Mouse (Mus musculus) monocyte, adult 59 days (primary cell): Measurements from ENCODE around the gene Klk5. TPM values are rescaled to one million over a fixed set of nuclear protein-coding genes. Genes with fewer than 3 reads are reported as not detected.

Source experiments
- total RNA-seq, 2 experiments: library from RNA; stranded (reverse); gene quantifications; one replicate each; pipeline ENCODE4 v1.2.4; 2023

Gene Klk5
- not detected for total RNA-seq

DNA sequence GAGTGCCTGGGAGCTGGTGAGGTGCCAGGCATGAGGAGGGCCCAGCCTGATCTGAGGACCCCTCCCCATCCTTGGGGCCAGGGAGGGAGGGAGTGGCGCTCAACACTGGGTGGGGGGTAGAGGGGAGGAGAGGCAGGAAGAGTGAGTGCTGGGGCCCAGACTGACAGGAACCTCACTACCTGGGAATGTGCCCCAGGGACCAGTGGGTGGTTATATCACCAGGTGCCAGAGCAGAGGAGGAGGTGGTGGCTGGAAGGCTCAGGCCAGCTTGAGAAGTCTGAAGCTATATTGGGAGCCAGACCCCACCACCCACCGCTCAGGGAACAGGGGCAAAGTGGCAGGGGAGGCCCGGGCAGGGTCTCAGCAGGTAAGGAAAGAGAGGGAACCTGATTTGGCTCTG lies at the start of gene Klk5:
TSS of gene Klk5 (plus strand) at position 271 of the 400 bp plus-strand sequence.

GRCm38 (mm10) chr7:43797333-43797769 lies 44.4 kb upstream of the Klk5 start, which contains the start of gene Klk8:
Gene Klk8, plus strand, starts transcription at chr7:43797577.

DNA sequence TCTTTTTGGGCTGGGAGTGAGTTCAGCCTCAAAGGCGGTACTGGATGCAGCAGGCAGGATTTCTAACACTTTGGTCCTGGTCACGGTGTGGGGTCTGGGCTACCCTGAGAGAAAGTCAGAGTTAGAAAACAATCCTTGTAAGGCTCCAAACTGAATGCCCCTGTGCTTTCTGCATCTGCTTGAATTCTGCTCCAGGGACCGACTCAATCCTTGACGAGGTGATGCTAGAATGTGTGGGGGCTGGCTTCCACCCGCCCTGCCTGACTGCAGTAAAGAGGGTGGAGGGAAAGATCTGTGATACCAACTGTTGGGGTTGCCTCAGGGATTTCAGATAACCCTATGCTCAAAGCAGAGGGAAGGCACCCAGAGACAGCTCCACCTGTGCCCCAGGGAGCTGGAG lies 30.8 kb upstream of the Klk5 start, which contains the start of gene Klk7:
TSS of gene Klk7 (plus strand) at position 301 of the 400 bp plus-strand sequence.

DNA sequence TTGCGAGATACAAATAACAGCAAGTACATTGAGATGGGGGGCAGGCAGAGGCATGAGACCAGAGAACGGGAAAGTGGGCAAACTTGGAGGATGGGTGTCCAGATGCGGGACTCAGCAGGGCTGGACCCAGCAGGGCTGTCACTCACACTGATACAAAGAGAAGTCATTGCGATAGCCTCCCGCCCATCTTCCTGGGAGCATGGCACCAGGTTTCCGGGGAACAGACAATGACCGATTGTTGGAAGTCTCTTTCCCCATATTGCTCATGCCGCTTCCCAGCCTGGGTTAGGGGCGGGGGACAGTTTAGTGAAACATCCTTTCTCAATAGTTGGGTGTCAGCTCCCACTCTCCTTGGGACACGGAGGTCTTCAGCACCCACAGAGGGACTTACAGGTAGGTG lies 17.6 kb upstream of the Klk5 start, which contains the start of gene Klk6:
TSS of gene Klk6 (plus strand) at position 301 of the 400 bp plus-strand sequence.

GRCm38 (mm10) chr7:43880912-43881311 lies 39.1 kb downstream of the Klk5 start, which contains the start of gene Klk4:
Gene Klk4, plus strand, starts transcription at chr7:43881160.

Other genes starting within 250 kb of the Klk5 start
- 1 to 10 TPM in 1 of 2 experiments, not detected in 1; 1.2 TPM for gene Zfp819, start 234.8 kb upstream of the Klk5 start, total RNA-seq
- not detected for gene Ceacam18, start 207.3 kb upstream of the Klk5 start, total RNA-seq
- 100 to 1,000 TPM; 128 to 137 TPM for gene Siglece, start 181.8 kb upstream of the Klk5 start, total RNA-seq
- 1 to 10 TPM; 6.9 to 7.3 TPM for gene Ctu1, start 170.0 kb upstream of the Klk5 start, total RNA-seq
- gene Klk14, start 151.6 kb upstream of the Klk5 start, total RNA-seq = not detected
- not detected for gene Klk13, start 129.4 kb upstream of the Klk5 start, total RNA-seq
- gene Klk12, start 73.1 kb upstream of the Klk5 start, total RNA-seq = not detected
- gene Klk11, start 67.4 kb upstream of the Klk5 start, total RNA-seq = not detected
- gene Klk10, start 60.9 kb upstream of the Klk5 start, total RNA-seq = not detected
- not detected for gene Klk9, start 50.1 kb upstream of the Klk5 start, total RNA-seq
- 1 to 10 TPM; 4.9 to 5.3 TPM for gene Klk8, start 44.4 kb upstream of the Klk5 start, total RNA-seq
- not detected for gene Klk7, start 30.7 kb upstream of the Klk5 start, total RNA-seq
- gene Klk6, start 17.5 kb upstream of the Klk5 start, total RNA-seq = not detected
- not detected for gene Klk4, start 39.2 kb downstream of the Klk5 start, total RNA-seq
- not detected for gene Klk15, start 91.8 kb downstream of the Klk5 start, total RNA-seq
- gene Klk1b8, start 108.7 kb downstream of the Klk5 start, total RNA-seq = not detected
- not detected for gene Klk1b1, start 124.8 kb downstream of the Klk5 start, total RNA-seq
- gene Klk1b9, start 134.1 kb downstream of the Klk5 start, total RNA-seq = not detected
- not detected for gene Klk1b11, start 153.9 kb downstream of the Klk5 start, total RNA-seq
- not detected for gene Klk1b26, start 170.2 kb downstream of the Klk5 start, total RNA-seq
- gene Klk1b27, start 210.3 kb downstream of the Klk5 start, total RNA-seq = not detected